Mouse (Mus musculus): ENCODE measurements around the gene Psmg1.
"Not testable (repeated sequence)": the region's sequence is repeated elsewhere in the genome, so short reads cannot be mapped to it uniquely, and the experiment has no call there.

Gene Psmg1

DNA sequence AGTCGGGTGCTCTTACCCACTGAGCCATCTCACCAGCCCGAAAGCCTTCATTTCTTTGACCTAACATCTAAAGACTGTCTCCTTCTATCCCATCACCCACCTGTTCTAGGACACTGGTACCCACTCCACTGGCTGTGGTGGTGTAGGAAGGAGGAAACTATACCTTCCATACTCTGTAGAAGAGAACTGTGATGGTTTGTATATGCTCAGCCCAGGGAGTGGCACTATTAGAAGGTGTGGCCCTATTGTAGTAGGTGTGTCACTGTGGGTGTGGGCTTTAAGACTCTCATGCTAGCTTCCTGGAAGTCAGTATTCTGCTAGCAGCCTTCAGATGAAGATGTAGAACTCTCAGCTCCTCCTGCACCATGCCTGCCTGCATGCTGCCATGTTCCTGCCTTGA is 30.1 kb downstream of the Psmg1 start:
- DNase-seq (ENCODE audit: extremely low read depth, low read depth): not testable (repeated sequence)

DNA sequence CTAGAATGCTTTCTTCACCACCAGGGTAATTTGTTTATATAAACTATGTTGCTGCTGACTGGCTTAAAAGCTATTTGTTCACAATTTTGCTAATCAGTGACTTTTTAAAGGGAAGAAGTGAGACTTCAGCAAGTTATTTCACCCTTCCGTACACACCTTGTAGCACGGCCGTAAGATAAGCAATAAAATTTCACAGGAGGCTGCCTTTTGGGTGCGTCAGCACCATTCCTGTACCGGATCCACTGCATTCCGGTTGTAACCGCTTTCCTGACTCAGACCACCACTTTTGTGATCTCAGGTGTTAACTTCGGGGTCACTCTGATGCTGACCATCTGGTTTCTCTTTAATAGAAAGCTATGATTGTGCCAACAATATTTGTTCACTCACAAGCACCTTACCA is 32.7 kb downstream of the Psmg1 start:
- no peak for DNase-seq (ENCODE audit: extremely low read depth, low read depth)

DNA sequence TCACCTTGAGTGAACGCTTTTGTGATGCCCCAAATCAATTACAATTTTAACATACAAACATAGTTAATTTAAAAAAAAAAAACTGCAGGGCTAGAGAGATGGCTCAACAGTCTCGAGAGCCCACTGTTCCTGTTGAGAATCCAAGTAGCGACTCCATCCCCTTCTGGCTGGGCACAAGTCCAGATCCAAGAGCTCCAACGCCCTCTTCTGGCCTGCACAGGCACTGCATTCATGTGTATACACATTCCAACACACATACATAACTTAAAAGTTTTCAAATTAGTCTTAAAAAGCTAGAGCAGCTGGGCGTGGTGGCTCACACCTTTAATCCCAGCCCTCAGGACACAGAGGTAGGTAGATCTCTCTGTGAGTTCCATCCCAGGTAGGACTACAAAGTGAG is 34.1 kb downstream of the Psmg1 start:
- DNase-seq (ENCODE audit: extremely low read depth, low read depth): peak; percentile 12

DNA sequence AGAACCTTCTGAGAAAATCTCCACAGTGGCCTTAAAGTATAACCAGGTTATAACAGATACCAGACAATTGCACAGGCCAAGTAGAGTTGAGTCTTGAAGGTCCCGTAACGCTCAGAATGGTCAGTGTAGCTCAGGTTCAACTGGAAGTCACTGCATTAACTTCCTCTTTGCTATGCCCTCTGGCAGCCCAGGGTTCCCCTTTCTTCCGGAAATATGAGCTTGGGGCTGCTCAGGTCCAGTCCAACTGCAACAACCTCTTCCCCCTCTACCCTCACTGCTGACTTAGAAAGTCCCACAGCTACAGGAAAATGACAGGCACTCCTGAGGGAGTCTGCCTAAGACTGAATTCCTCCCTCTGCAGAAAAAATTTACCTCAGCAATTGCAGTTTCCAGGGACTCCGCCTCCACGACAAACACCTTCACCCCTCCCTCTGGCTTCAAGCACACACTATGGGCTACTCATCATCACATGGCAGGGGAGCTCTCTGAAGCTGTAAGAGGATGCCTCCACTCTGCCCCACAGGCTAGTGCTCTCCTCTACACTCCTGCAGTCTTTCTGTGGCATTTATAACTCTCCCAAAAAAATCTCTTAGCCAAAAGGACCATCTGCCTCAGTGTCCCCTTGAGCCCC is 34.9 kb downstream of the Psmg1 start:
- peak; percentile 35 for DNase-seq (ENCODE audit: extremely low read depth, low read depth)

DNA sequence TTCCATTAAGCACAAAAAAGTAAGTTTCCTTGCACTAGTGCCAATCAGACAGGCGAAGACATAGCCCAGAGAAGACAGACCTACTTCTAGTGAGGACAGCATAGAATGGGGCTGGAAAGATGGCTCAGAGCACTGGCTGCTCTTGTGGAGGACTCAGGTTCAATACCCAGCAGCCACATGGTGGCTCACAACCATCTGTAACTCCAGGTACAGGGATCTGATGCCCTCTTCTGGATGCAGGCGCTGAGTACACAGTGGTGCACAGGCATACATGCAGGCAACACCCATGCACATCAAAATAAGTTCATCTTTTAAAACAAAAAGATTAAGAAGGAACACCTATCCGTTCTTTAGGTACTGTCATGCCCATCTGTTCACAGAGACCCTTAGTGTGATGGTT is 36.4 kb downstream of the Psmg1 start:
- DNase-seq (ENCODE audit: extremely low read depth, low read depth): no peak

DNA sequence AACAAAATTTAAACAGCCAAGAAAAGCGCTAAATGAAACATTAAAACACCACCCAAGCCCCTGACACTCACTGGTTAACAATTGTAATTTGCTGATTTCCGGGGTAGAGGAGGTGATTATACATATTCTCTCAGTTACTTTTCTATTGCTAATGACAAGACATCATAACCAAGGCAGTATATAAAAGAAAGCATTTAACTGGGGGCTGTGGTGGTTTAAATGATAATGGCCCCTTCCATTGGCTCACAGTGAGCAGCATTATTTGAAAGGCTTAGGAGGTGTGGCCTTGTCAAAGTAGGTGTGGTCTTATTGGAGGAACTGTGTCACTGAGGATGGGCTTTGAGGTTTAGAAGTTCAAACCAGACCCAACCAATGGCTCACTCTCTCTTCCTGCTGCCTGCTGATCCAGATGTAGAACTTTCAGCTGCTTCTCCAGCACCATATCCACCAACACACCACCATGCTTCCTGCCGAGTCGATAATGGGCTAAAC is 37.6 kb downstream of the Psmg1 start:
- DNase-seq (ENCODE audit: extremely low read depth, low read depth): no peak

DNA sequence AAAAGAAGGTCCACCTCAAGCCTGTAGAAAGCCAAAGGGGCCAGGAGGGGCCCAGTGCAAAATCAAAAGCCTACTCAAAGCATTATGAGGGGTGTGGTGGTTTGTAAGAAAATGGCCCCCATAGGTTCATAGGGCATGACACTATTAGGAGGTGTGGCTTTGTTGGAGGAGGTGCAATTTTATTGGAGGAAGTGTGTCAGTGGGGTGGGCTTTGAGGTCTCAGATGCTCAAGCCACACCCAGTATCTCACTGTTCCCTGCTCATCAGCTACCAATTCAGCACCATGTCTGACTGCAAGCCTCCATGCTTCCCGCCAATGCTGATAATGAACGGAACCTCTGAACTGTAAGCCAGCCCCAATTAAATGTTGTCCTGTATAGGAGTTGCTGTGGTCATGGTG is 39.3 kb downstream of the Psmg1 start:
- no peak for DNase-seq (ENCODE audit: extremely low read depth, low read depth)

DNA sequence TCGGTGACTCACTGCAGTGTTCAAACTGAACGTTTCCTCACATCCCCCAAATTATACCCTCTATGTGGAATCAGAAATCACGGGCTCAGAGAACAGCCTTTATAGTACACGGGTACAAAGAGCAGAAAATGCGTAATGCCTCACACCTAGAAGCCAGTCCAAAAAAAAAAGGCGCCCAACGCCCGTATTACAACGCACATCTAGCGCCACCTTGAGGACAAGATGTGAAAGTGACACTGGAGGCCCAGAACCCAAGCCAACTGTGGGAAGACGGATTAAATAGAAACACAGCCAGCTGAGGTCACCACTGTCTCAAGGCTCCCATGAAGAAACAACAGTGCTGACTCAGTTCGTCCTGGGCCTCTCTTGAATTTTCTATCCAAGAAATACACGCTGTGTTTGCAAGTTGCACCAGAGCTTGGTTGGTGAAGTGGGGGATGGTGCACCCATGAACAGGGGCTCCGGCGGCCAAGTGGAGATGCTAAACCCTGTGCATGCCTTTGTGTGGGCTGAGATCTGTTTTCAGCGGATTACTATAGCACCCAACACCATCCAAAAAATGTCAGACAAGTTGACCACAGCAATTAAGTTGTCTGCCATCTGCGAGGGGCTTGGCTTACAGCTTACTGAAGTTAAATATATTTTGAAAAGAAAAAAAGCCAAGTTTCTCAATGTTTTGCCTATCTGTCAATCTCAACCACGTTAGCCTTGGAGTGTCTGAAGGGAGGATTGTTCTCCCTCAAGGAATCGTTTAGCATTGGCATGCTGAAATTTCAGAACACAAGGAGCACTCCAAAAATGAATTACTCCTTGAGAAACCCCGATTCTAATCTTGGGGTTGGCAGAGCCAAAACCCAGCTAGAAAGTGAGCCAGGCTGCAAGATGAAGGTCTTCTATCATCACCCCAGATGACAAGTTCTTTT is 45.1 kb downstream of the Psmg1 start:
- DNase-seq (ENCODE audit: extremely low read depth, low read depth): peak; percentile 44

DNA sequence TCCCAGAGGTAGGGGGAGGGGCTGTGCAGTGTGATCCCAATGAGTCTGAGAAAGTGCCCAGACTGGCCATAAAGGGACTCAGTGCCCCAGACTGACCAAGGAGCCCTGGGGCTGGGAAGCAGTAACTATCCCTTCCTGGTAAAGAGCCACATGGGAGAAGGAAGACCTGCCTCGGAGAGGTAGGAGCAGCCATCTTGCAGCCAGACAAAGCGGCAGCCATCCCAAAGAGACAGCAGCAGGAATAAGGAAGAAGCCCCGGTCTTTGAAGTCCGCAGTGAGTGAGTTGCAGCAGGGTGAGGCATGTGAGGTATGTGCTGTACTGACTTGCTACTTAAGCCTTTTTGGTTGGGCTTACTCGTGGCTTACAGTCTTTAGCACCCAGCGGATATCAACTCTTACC is 47.6 kb downstream of the Psmg1 start:
- no peak for DNase-seq (ENCODE audit: extremely low read depth, low read depth)

DNA sequence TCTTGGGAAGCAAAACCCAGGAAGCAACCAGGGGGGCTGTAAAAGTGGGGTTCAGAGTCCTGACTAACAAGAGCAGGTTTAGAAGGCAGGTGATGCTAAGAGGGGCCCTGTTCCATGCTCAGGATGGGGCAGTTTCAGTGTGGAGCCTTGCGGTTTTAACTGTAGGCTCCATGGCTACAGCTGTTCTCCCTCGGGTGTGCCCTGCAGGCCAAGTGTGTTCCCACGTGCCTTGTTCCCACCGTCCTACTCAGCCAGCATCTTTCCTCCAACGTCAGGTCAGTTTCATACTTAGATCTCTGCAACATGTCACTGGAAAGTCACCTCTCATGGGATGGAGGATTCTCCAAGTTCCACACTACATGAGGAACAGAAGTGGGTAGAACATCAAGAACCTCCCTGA is 49.2 kb downstream of the Psmg1 start:
- DNase-seq (ENCODE audit: extremely low read depth, low read depth): no peak

DNA sequence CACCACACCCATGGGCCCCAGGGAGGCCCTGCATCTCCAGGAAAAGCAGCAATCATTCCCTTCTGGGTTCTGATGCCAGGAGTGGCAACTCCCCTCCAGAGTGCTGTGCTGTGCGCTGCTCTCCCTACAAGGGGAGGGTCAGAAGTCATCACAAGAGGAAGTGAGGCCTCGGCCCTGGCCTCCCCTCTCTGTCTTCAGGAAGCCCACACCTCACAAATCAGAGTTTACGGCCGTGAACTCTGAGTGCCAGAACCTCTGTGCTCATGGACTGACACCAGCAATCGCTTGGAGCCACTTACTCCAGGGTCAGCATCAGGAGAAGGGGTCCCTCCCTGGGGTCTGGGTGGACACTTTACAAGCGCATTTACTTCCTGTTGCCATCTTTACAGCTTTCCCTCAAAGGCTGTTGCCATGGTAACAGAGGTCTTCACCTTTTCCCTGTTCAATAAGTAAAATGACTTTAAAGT is 55.2 kb downstream of the Psmg1 start:
- DNase-seq (ENCODE audit: extremely low read depth, low read depth): no peak

DNA sequence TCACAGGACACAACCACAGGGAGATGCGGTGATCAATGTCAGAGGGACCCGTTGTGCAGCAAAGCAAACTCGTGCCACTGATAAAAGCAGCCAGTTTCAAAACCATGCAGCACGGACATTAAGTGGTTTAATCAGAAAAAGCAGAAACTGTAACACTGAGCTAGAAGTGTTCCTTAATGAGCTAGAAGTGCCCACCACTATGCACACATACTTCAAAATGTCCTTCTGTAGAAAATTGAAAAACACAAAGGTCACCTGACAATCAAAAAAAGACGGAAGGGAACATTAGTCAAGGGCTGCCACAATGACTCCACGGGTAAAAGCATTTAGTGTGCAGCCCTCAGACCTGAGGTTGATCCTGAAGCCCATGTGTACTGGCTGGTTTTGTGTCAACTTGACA is 57.9 kb downstream of the Psmg1 start:
- DNase-seq (ENCODE audit: extremely low read depth, low read depth): no peak

DNA sequence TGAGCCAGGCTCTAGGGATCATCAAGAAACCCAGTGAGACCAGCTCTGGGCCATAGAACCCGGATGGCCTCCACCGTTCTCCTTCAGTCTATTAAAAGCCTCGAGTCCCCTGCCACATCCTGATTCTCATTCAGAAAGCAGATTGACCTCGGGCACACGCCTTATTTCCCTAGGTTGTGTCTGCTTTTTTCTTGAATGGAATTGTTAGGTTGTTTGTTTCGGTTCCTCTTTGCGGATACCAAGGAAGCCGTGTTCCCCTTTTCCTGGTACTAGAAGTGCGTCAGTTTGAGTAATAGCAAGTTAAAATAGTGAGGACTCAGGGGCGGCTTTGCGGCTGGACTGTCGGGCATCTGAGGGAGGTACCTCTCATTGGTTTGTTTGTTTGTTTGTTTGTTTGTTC is 59.3 kb downstream of the Psmg1 start:
- DNase-seq (ENCODE audit: extremely low read depth, low read depth): no peak
